Mouse (Mus musculus): ENCODE measurements around the gene Odaph. TPM values are rescaled to one million over a fixed set of nuclear protein-coding genes. Genes with fewer than 3 reads are reported as not detected.

The Odaph gene
- total RNA-seq (2023), result not detected

DNA sequence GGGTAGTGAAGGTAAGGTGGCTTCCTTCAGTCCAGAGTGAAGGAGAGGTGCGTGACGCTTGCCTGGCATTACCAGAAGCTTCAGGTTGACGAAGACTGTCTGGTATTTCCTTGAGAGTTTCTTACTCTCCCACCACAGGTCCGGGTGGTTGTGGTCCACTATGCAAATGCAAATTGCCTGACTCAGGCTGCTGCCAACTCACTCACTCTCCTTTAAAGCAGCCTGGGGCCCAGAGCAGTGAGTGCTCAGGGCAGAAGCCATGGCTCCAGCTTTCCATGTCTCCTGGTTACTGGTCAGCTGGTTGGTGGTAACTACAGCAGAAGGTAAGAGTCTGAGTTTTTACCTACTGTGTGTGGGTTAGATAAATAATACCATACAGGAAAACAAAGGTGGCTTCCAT, at the start of gene Odaph:
Gene Odaph, plus strand, starts transcription at position 240 of the 400 bp plus-strand sequence.

GRCm38 (mm10) chr5:91962639-91963440, 24.4 kb upstream of the Odaph start, which contains the start of gene Rchy1:
Rchy1 (minus strand) TSS chr5:91963068.

GRCm38 (mm10) chr5:92043783-92044182, 56.5 kb downstream of the Odaph start, which contains the start of gene Cdkl2:
Cdkl2 (minus strand) TSS chr5:92043883.

Other genes with a start within 250 kb of the Odaph start
- 101 TPM for gene Rchy1, start 24.4 kb upstream of the Odaph start, total RNA-seq (2023)
- 4.0 TPM for gene Cdkl2, start 56.4 kb downstream of the Odaph start, total RNA-seq (2023)
- gene G3bp2, start 96.2 kb downstream of the Odaph start, total RNA-seq (2023), result 137 TPM
- 47.8 TPM for gene Uso1, start 150.5 kb downstream of the Odaph start, total RNA-seq (2023)
- gene U90926, start 227.9 kb downstream of the Odaph start, total RNA-seq (2023), result not detected